Mouse (Mus musculus): ENCODE results near the gene Tpcn1. TPM values are rescaled to one million over a fixed set of nuclear protein-coding genes. Genes with fewer than 3 reads are reported as not detected.

The Tpcn1 gene
- 14.9 and 16.8 TPM in 2 replicates for polyA plus RNA-seq (2014; fragmentation: Nextera tagmentation; extraction: Ambion mirVana)

DNA sequence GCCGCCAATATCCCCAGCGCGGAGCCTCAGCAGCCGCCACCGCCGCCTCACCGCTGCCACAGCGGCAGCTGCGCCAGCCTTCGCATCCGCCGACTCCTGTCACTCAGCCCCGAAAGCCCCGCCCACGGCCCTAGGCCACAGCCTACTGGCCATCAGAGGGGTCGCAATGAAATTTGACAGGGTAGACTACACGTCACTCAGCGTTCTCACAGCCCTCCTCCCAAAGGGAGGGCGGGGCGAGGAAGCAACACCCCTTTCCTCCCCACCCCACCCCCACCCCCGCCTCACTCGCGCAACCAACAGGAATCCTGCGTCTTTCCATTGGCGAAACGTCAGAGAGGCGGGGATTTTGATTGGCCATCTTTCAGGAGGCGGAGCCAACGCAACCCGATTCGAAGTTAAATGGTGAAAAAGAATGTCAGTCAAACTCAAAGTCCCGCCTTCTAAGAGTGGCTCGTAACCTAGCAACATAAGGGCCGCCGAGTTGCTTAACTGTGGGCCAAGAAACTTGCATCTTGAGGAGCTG, at the start of gene Tpcn1, which contains the start of gene Iqcd:
Gene Tpcn1, minus strand, starts transcription at position 105 of the 526 bp plus-strand sequence.
Gene Iqcd, plus strand, starts transcription at position 448 of the 526 bp plus-strand sequence.
- peaks cover 8% of the 10 kb centered on the region; the same call in 1 of the 2 replicates for H3K4me1 ChIP-seq (ENCODE audit: control insufficient read depth, insufficient read depth, low read length)
- WGBS: under 1% methylated on average over 35 of the region's 35 CpGs

DNA sequence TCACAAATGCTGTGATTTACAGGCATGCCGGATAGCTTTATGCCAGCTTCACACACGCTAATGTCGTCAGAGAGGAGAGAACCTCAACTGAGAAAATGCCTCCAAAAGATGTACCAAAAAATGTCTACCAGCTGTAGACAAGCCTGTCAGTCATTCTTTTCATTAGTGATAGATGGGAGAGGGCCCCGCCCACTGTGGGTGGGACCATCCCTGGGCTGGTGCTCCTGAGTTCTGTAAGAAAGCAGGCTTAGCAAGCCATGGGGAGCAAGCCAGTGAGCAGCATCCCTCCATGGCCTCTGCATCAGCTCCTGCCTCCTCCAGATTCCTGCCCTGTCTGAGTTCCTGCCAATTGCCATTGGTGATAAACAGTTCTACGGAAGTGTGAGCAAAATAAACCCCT, 47.2 kb upstream of the Tpcn1 start:
- H3K9me3 ChIP-seq (ENCODE audit: control insufficient read depth, low read length): no peaks in the 10 kb centered on the region
- 0 out of 2 replicates have a peak, but pooled peaks cover 3% of the 10 kb centered on the region for H3K27me3 ChIP-seq (ENCODE audit: control insufficient read depth, insufficient read depth, low read length)
- ATAC-seq (ENCODE audit: insufficient read depth, low FRiP score, low TSS enrichment) (no peak), DNase-seq (ENCODE audit: low spot score) (no peak)
- H3K9ac ChIP-seq (ENCODE audit: low read length): no peak overlapping the region
- no peak overlapping the region for H3K27ac ChIP-seq (ENCODE audit: low read depth, low read length)
- 85% methylated on average over 5 of the region's 5 CpGs for WGBS
- peaks cover 3% of the 10 kb centered on the region; the same call in 1 of the 2 replicates for H3K4me1 ChIP-seq (ENCODE audit: control insufficient read depth, insufficient read depth, low read length)
- no peak overlapping the region for H3K4me3 ChIP-seq (ENCODE audit: low read depth, low read length)
- no peak overlapping the region for H3K4me2 ChIP-seq (ENCODE audit: low read depth)
- H3K36me3 ChIP-seq (ENCODE audit: control insufficient read depth, insufficient read depth, low read length): no peaks in the 10 kb centered on the region

More for the DNA sequence above, at the start of gene Tpcn1, which contains the start of gene Iqcd:
- H3K9ac ChIP-seq (ENCODE audit: low read length): peak within 1 kb of the TSS; percentile 81
- peak within 1 kb of the TSS; percentile 82 for H3K4me2 ChIP-seq (ENCODE audit: low read depth)
- peak within 1 kb of the TSS; percentile 58; the same call in 1 of the 2 replicates for H3K27ac ChIP-seq (ENCODE audit: low read depth, low read length)
- H3K4me3 ChIP-seq (ENCODE audit: low read depth, low read length): peak within 1 kb of the TSS; percentile 70
- DNase-seq (ENCODE audit: low spot score): peak; percentile 99
- no peaks in the 10 kb centered on the region for H3K27me3 ChIP-seq (ENCODE audit: control insufficient read depth, insufficient read depth, low read length)
- H3K9me3 ChIP-seq (ENCODE audit: control insufficient read depth, low read length): no peaks in the 10 kb centered on the region
- ATAC-seq (ENCODE audit: insufficient read depth, low FRiP score, low TSS enrichment): peak; percentile 98
- H3K36me3 ChIP-seq (ENCODE audit: control insufficient read depth, insufficient read depth, low read length): no peaks in the 10 kb centered on the region

DNA sequence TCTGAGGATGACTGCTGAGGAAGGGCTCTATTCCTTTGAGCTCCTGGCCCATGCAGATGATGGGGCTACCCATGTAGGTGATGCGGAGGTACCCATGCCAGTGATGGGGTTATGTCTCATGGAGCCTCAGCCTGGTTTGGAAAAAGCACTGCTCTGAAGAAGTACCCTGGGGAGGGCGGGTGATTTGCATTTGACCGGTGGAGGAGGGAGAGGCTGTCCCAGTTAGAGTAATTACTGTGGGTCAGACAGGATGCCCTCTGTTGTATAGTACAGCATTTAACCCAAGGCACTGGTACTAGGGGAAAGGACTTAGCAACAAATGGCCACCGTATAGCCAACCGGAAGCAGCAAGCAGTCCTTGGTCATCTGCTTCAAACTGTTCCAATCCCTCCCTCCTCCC, 46.4 kb upstream of the Tpcn1 start:
- Histone ChIP-seq H3K4me1 (ENCODE audit: control insufficient read depth, insufficient read depth, low read length) (peaks cover 3% of the 10 kb centered on the region; the same call in 1 of the 2 replicates), H3K36me3 (ENCODE audit: control insufficient read depth, insufficient read depth, low read length) (no peaks in the 10 kb centered on the region), H3K9me3 (ENCODE audit: control insufficient read depth, low read length) (no peaks in the 10 kb centered on the region), H3K27me3 (ENCODE audit: control insufficient read depth, insufficient read depth, low read length) (0 out of 2 replicates have a peak, but pooled peaks cover 3% of the 10 kb centered on the region), H3K4me3 (ENCODE audit: low read depth, low read length) (no peak overlapping the region), H3K27ac (ENCODE audit: low read depth, low read length) (no peak overlapping the region), H3K9ac (ENCODE audit: low read length) (no peak overlapping the region), H3K4me2 (ENCODE audit: low read depth) (no peak overlapping the region)
- ATAC-seq (ENCODE audit: insufficient read depth, low FRiP score, low TSS enrichment) (no peak), DNase-seq (ENCODE audit: low spot score) (no peak)
- 37% methylated on average over 5 of the region's 5 CpGs for WGBS

DNA sequence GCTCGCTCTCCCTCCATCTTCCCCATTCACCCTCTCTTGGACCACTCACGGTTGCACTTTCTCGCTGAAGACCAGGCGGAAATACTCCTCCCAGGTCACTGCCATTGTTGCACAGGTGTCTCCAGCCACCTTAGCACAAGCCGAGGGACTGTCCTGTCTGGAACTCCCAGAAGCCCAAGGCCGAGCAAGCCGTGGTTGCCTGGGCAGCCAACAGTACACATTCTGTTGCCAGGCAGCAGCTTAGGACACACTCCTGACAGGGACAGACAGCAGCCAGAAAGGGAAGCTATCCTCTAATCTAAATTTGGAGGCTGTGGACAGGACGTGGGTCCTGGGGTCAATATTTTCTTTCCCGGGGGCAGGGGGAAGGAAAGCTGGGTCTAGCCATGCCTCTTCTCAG, 45.7 kb upstream of the Tpcn1 start, which contains the start of gene Cfap73:
Gene Cfap73, minus strand, starts transcription at position 105 of the 400 bp plus-strand sequence.
- WGBS: 66% methylated on average over 9 of the region's 9 CpGs
- Histone ChIP-seq H3K4me3 (ENCODE audit: low read depth, low read length) (no peak within 1 kb of the TSS), H3K9me3 (ENCODE audit: control insufficient read depth, low read length) (no peaks in the 10 kb centered on the region), H3K36me3 (ENCODE audit: control insufficient read depth, insufficient read depth, low read length) (no peaks in the 10 kb centered on the region), H3K27me3 (ENCODE audit: control insufficient read depth, insufficient read depth, low read length) (0 out of 2 replicates have a peak, but pooled peaks cover 3% of the 10 kb centered on the region), H3K9ac (ENCODE audit: low read length) (no peak within 1 kb of the TSS), H3K27ac (ENCODE audit: low read depth, low read length) (no peak within 1 kb of the TSS), H3K4me1 (ENCODE audit: control insufficient read depth, insufficient read depth, low read length) (peaks cover 3% of the 10 kb centered on the region; the same call in 1 of the 2 replicates), H3K4me2 (ENCODE audit: low read depth) (no peak within 1 kb of the TSS)
- DNase-seq (ENCODE audit: low spot score) (no peak), ATAC-seq (ENCODE audit: insufficient read depth, low FRiP score, low TSS enrichment) (no peak)

DNA sequence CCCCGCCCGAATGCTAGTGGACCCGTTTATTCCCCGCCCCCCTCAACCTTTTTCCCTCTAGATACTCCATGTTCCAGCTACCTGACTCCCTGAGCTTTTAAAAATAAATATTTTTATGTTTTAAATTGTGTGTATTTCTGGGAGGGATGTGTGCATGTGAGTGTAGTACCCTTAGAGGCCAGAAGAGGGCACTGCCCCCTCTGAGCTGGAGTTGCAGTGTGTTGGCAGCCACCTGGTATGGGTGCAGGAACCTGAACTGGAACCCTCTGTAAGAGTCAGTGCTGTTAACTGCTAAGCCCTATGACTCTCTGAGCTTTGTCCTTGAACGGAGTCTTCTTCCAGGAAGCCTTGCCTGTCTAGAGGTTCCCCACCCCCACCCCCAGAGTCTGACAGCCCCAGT, 43.4 kb upstream of the Tpcn1 start:
- no peak for ATAC-seq (ENCODE audit: insufficient read depth, low FRiP score, low TSS enrichment)
- H3K36me3 ChIP-seq (ENCODE audit: control insufficient read depth, insufficient read depth, low read length): peaks cover 2% of the 10 kb centered on the region
- 0 out of 2 replicates have a peak, but pooled peaks cover 3% of the 10 kb centered on the region for H3K27me3 ChIP-seq (ENCODE audit: control insufficient read depth, insufficient read depth, low read length)
- no peak for DNase-seq (ENCODE audit: low spot score)
- no peak overlapping the region for H3K27ac ChIP-seq (ENCODE audit: low read depth, low read length)
- no peak overlapping the region for H3K4me3 ChIP-seq (ENCODE audit: low read depth, low read length)
- no peak overlapping the region for H3K9ac ChIP-seq (ENCODE audit: low read length)
- H3K9me3 ChIP-seq (ENCODE audit: control insufficient read depth, low read length): no peaks in the 10 kb centered on the region
- H3K4me1 ChIP-seq (ENCODE audit: control insufficient read depth, insufficient read depth, low read length): peaks cover 3% of the 10 kb centered on the region; the same call in 1 of the 2 replicates
- H3K4me2 ChIP-seq (ENCODE audit: low read depth): no peak overlapping the region
- WGBS: 93% methylated on average over 5 of the region's 5 CpGs

DNA sequence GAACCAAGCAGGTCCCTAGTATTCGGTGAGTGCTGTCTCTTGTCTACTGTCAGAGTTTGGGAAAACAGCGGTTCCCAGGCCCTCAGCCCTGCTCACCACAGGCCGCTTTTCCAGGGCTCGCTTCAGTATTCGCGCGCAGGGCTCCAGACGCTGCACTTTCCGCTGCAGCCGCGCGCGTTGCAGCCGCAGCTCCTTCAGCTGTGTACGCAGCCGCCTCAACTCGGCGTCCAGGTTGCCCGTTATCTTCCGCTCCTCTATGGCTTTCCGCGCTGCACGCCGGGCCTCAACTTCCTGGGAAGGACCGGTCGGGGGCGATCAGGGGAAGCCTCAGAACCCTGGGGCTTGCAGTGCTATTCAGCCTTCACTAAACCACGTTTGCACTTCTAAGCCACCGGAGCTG, 42.7 kb upstream of the Tpcn1 start:
- DNase-seq (ENCODE audit: low spot score) (no peak), ATAC-seq (ENCODE audit: insufficient read depth, low FRiP score, low TSS enrichment) (no peak)
- H3K27me3 ChIP-seq (ENCODE audit: control insufficient read depth, insufficient read depth, low read length): 0 out of 2 replicates have a peak, but pooled peaks cover 3% of the 10 kb centered on the region
- H3K9me3 ChIP-seq (ENCODE audit: control insufficient read depth, low read length): no peaks in the 10 kb centered on the region
- H3K4me3 ChIP-seq (ENCODE audit: low read depth, low read length): no peak overlapping the region
- peaks cover 2% of the 10 kb centered on the region for H3K36me3 ChIP-seq (ENCODE audit: control insufficient read depth, insufficient read depth, low read length)
- no peak overlapping the region for H3K9ac ChIP-seq (ENCODE audit: low read length)
- 9% methylated on average over 29 of the region's 29 CpGs for WGBS
- peaks cover 3% of the 10 kb centered on the region; the same call in 1 of the 2 replicates for H3K4me1 ChIP-seq (ENCODE audit: control insufficient read depth, insufficient read depth, low read length)
- H3K4me2 ChIP-seq (ENCODE audit: low read depth): peak overlapping the region; percentile 15; the same call in 1 of the 2 replicates
- no peak overlapping the region for H3K27ac ChIP-seq (ENCODE audit: low read depth, low read length)

DNA sequence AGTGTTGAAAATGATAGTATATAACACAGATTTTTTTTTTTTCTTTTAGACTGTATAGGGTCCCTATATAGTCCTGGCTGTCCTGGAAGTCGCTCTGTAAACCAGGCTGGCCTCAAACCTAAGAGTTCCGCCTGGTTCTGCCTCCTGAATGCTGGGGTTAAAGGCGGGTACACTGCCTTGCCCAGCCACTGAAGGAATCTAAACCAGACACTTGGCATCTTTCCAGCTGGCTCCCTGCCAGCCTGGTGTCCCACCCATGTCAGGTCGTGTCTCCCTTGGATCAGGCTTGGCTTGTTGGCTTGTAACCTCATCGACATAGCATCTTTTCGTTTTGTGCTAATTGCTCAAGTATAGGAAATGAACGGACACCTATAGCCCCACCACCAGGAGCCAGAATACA, 40.2 kb upstream of the Tpcn1 start:
- DNase-seq (ENCODE audit: low spot score) (no peak), ATAC-seq (ENCODE audit: insufficient read depth, low FRiP score, low TSS enrichment) (no peak)
- 0 out of 2 replicates have a peak, but pooled peaks cover 3% of the 10 kb centered on the region for H3K27me3 ChIP-seq (ENCODE audit: control insufficient read depth, insufficient read depth, low read length)
- 84% methylated on average over 7 of the region's 7 CpGs for WGBS
- no peak overlapping the region for H3K4me3 ChIP-seq (ENCODE audit: low read depth, low read length)
- no peak overlapping the region for H3K9ac ChIP-seq (ENCODE audit: low read length)
- H3K27ac ChIP-seq (ENCODE audit: low read depth, low read length): no peak overlapping the region
- H3K9me3 ChIP-seq (ENCODE audit: control insufficient read depth, low read length): no peaks in the 10 kb centered on the region
- peaks cover 9% of the 10 kb centered on the region for H3K36me3 ChIP-seq (ENCODE audit: control insufficient read depth, insufficient read depth, low read length)
- H3K4me2 ChIP-seq (ENCODE audit: low read depth): no peak overlapping the region
- H3K4me1 ChIP-seq (ENCODE audit: control insufficient read depth, insufficient read depth, low read length): no peaks in the 10 kb centered on the region

DNA sequence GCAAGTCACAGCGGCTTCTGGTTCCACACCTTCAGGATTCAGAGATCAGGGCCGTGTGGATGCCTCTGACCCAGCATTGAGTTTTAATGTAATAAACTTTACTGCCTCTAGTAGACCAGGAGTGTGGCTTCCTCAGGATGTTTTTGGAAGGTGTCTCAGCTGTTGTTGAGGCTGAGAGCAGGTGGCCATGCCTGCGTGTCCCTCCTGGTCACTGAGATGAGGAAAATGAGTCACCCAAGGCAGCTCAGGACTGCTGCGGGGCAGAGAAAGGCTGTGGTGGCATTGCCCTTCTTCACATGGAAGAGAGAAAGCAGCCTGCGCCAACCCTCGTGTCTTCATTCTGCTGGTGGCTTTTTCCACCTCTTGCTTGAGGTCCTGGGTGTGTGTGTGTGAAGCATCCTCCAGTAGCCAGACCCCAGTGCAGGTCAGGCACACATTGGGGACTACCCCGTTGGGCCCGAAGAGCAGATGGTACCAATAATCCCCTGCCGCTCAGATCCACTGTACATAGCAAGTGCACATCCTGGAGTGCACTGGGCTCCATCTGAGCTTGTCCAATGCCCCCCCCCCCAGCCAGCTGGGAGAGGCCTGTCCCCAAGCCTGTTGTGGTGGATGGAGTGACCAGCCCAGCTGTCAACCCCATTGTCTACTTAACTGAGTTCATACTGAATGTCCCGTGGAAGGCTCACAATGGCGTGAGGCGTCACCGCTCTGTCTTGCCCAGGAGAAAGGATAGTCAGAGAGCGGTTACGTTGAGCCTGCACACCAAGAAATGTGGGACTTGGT, 39.2 kb upstream of the Tpcn1 start:
- no peak overlapping the region for H3K9ac ChIP-seq (ENCODE audit: low read length)
- no peaks in the 10 kb centered on the region for H3K9me3 ChIP-seq (ENCODE audit: control insufficient read depth, low read length)
- WGBS: 85% methylated on average over 15 of the region's 15 CpGs
- no peaks in the 10 kb centered on the region for H3K4me1 ChIP-seq (ENCODE audit: control insufficient read depth, insufficient read depth, low read length)
- peaks cover 16% of the 10 kb centered on the region for H3K36me3 ChIP-seq (ENCODE audit: control insufficient read depth, insufficient read depth, low read length)
- ATAC-seq (ENCODE audit: insufficient read depth, low FRiP score, low TSS enrichment) (no peak), DNase-seq (ENCODE audit: low spot score) (no peak)
- no peak overlapping the region for H3K4me3 ChIP-seq (ENCODE audit: low read depth, low read length)
- H3K4me2 ChIP-seq (ENCODE audit: low read depth): no peak overlapping the region
- H3K27me3 ChIP-seq (ENCODE audit: control insufficient read depth, insufficient read depth, low read length): 0 out of 2 replicates have a peak, but pooled peaks cover 3% of the 10 kb centered on the region
- no peak overlapping the region for H3K27ac ChIP-seq (ENCODE audit: low read depth, low read length)
